Mouse (Mus musculus): ENCODE measurements around the gene Tmem94. TPM values are rescaled to one million over a fixed set of nuclear protein-coding genes. Genes with fewer than 3 reads are reported as not detected.

The Tmem94 gene
- total and polyA plus RNA-seq, 3 experiments = 6.4 to 27.4 (median 15.0) TPM

- no peak overlapping the region for H3K4me2 ChIP-seq (ENCODE audit: insufficient read depth, low read depth, poor library complexity, severe bottlenecking)
- H3K4me3 ChIP-seq (replicated peaks in 1 of 3; ENCODE audit: low read depth in 2 of 3, low read length in 2 of 3, poor library complexity in 1 of 3) = no peak overlapping the region
- no peak overlapping the region for H3K27ac ChIP-seq (ENCODE audit: insufficient read depth, low read depth)
- no peak for DNase-seq (ENCODE audit: extremely low read depth)
- H3K9ac ChIP-seq (ENCODE audit: insufficient read depth, low read depth) = no peak overlapping the region
- in situ Hi-C loops (cut with MboI; ENCODE audit: low pct_ligation_motif_present, low pct_unique_long_range_greater_than_20kb, low sequenced_read_pairs) = no loop called here
- H3K4me1 ChIP-seq (ENCODE audit: control insufficient read depth in 1 of 2, insufficient read depth in 2 of 2) = peaks cover 1 to 4% of the 10 kb centered on the region in 2 experiments; a peak in 1 of 4 replicates
- peaks cover 20 to 62% of the 10 kb centered on the region in 2 experiments for H3K36me3 ChIP-seq (replicated peaks in 1 of 2; ENCODE audit: control insufficient read depth in 1 of 2, insufficient read depth in 1 of 2, low read length in 1 of 2)
- dilution Hi-C loops (cut with MboI; ENCODE audit: extremely low pct_ligation_motif_present, extremely low pct_unique_long_range_greater_than_20kb, low sequenced_read_pairs) = no loop called here
- no peaks in the 10 kb centered on the region for H3K79me2 ChIP-seq (replicated peaks; ENCODE audit: control insufficient read depth, extremely low read depth, insufficient read depth, poor library complexity, severe bottlenecking)
- peaks cover 8% of the 10 kb centered on the region for H3K9me3 ChIP-seq (replicated peaks; ENCODE audit: low read length)
- TF ChIP-seq MAX (IDR thresholded peaks at IDR 0.05; ENCODE audit: low read length) = no peak
- no peak for TF ChIP-seq TBP (conservative IDR thresholded peaks at IDR 0.05; ENCODE audit: low read depth, low read length)
- no peaks in the 10 kb centered on the region for H3K27me3 ChIP-seq (replicated peaks)
Measured at GRCm38 (mm10) chr11:115843891-115844239, 78.6 kb downstream of the Tmem94 start.

GRCm38 (mm10) chr11:115844240-115844639 lies 79.0 kb downstream of the Tmem94 start:
- in situ Hi-C loops (cut with MboI; ENCODE audit: low pct_ligation_motif_present, low pct_unique_long_range_greater_than_20kb, low sequenced_read_pairs) = no loop called here
- Histone ChIP-seq H3K27ac (ENCODE audit: insufficient read depth, low read depth) (no peak overlapping the region), H3K9me3 (replicated peaks; ENCODE audit: low read length) (peaks cover 8% of the 10 kb centered on the region), H3K9ac (ENCODE audit: insufficient read depth, low read depth) (no peak overlapping the region), H3K4me1 (ENCODE audit: control insufficient read depth in 1 of 2, insufficient read depth in 2 of 2) (peaks cover 0 to 4% of the 10 kb centered on the region in 2 experiments; a peak in 1 of 4 replicates), H3K4me3 (replicated peaks in 1 of 3; ENCODE audit: low read depth in 2 of 3, low read length in 2 of 3, poor library complexity in 1 of 3) (no peak overlapping the region), H3K27me3 (replicated peaks) (no peaks in the 10 kb centered on the region), H3K36me3 (replicated peaks in 1 of 2; ENCODE audit: control insufficient read depth in 1 of 2, insufficient read depth in 1 of 2, low read length in 1 of 2) (peaks cover 22 to 65% of the 10 kb centered on the region in 2 experiments), H3K79me2 (replicated peaks; ENCODE audit: control insufficient read depth, extremely low read depth, insufficient read depth, poor library complexity, severe bottlenecking) (no peaks in the 10 kb centered on the region), H3K4me2 (ENCODE audit: insufficient read depth, low read depth, poor library complexity, severe bottlenecking) (no peak overlapping the region)
- no peak for TF ChIP-seq JUN (IDR thresholded peaks at IDR 0.05; ENCODE audit: insufficient read depth, low read depth, low read length)
- TF ChIP-seq PAX5 (IDR thresholded peaks at IDR 0.05; ENCODE audit: low read length) = no peak
- TF ChIP-seq CHD1 (IDR thresholded peaks at IDR 0.05; ENCODE audit: low read depth, low read length) = no peak
- TF ChIP-seq NRF1 (IDR thresholded peaks at IDR 0.05; ENCODE audit: low read depth, low read length) = no peak
- no peak for TF ChIP-seq CTCF (conservative IDR thresholded peaks at IDR 0.05 in 1 of 2, IDR thresholded peaks at IDR 0.05 in 1 of 2; ENCODE audit: low read depth in 2 of 2, low read length in 2 of 2)
- no peak for TF ChIP-seq NELFE (IDR thresholded peaks at IDR 0.05; ENCODE audit: low read depth, low read length)
- TF ChIP-seq JUND (conservative IDR thresholded peaks at IDR 0.05; ENCODE audit: low read depth, low read length) = no peak
- no peak for TF ChIP-seq ELF1 (IDR thresholded peaks at IDR 0.05; ENCODE audit: low read depth, low read length)
- no peak for TF ChIP-seq E2F4 (IDR thresholded peaks at IDR 0.05; ENCODE audit: insufficient replicate concordance, low read depth, low read length)
- TF ChIP-seq ZKSCAN1 (IDR thresholded peaks at IDR 0.05; ENCODE audit: borderline replicate concordance, low read depth, low read length) = no peak
- TF ChIP-seq ZC3H11A (IDR thresholded peaks at IDR 0.05; ENCODE audit: low read depth, low read length) = no peak
- TF ChIP-seq MAZ (IDR thresholded peaks at IDR 0.05; ENCODE audit: low read depth, low read length) = no peak
- no peak for TF ChIP-seq MEF2A (IDR thresholded peaks at IDR 0.05; ENCODE audit: borderline replicate concordance, low read depth, low read length)
- no peak for TF ChIP-seq MAFK (IDR thresholded peaks at IDR 0.05; ENCODE audit: insufficient replicate concordance, low read length)
- TF ChIP-seq EP300 (IDR thresholded peaks at IDR 0.05; ENCODE audit: low read length) = no peak
- TF ChIP-seq POLR2A (IDR thresholded peaks at IDR 0.05; ENCODE audit: low read depth, low read length) = no peak
- DNase-seq (ENCODE audit: extremely low read depth) = no peak
- dilution Hi-C loops (cut with MboI; ENCODE audit: extremely low pct_ligation_motif_present, extremely low pct_unique_long_range_greater_than_20kb, low sequenced_read_pairs) = no loop called here
